Mouse (Mus musculus) liver, adult 2 months (tissue): Measurements from ENCODE around the gene Mthfd2l.

ENCODE experiments used
- CTCF ChIP-seq: fragments of 200-500 bp; IDR thresholded peaks from 2 replicates; pipeline ENCODE4 v1.5.1; 2011; ENCODE audit warnings: low read depth, low read length, control low read depth
- POLR2A ChIP-seq: fragments of 200-500 bp; IDR thresholded peaks from 2 replicates; pipeline ENCODE4 v1.6.1; 2011; ENCODE audit warnings: low read length, control low read depth; ENCODE audit not compliant: insufficient read depth; ENCODE audit errors: extremely low read depth

GRCm38 (mm10) chr5:90897429-90897828 lies 33.5 kb upstream of the Mthfd2l start:
- no peak for TF ChIP-seq POLR2A
- TF ChIP-seq CTCF: no peak
